Mouse (Mus musculus): ENCODE results near the gene Dclk3.

DNA sequence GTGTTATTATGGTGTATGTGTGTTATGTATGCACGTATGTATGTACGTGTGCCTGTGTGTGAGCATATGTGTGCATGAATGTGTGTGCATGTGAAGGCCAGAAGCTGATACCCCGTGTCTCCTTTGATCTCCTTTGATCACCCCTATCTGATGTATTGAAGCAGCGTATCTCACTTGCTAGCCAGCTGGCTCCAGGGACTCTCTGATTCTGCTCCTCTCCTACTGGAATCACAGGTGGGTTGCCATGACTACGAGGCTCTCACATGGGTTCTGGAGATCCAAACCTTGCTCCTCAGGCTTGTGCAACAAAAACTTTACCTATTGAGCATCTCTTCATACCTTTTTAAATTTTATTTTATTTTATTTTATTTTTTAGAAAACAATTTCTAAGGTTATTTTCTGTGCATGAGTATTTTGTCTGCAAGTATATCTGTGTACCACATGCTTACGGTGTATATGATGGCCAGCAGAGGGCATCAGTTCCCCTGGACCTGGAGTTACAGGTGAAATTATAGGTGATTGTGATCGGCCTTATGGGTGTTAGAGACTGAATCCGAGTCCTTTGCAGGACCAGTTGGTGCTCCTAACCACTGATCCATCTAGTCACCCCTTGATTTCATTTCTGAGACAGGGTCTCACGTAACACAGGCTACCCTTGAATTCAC lies 10.9 kb upstream of the Dclk3 start:
- TF ChIP-seq CTCF (IDR thresholded peaks at IDR 0.05; ENCODE audit: low read depth, low read length): no peak; the same call in 1 of the 2 replicates
- no peak for TF ChIP-seq POLR2A (IDR thresholded peaks at IDR 0.05; ENCODE audit: extremely low read depth, insufficient read depth, low read length)

Data from liver, adult 2 months (tissue).